Mouse (Mus musculus) frontal cortex, adult (tissue): ENCODE results near the gene Shtn1.

Experiments used
- ATAC-seq: cut with Nextera tagmentation; 2 replicates; pipeline ENCODE4 v1.9.2; 2017; ENCODE audit warnings: mild to moderate bottlenecking, moderate library complexity, mixed read lengths; ENCODE audit not compliant: low TSS enrichment

Gene Shtn1

GRCm38 (mm10) chr19:58968731-58969506 lies 107.0 kb downstream of the Shtn1 start:
- no peak for ATAC-seq

- no peak for ATAC-seq
These were observed 112.9 kb downstream of the Shtn1 start for GRCm38 (mm10) chr19:58963011-58963410.

- ATAC-seq: no peak
These were observed 121.1 kb downstream of the Shtn1 start for GRCm38 (mm10) chr19:58954779-58955178.

- no peak for ATAC-seq
These were observed 123.7 kb downstream of the Shtn1 start for GRCm38 (mm10) chr19:58952236-58952635.

GRCm38 (mm10) chr19:58951521-58951920 lies 124.4 kb downstream of the Shtn1 start:
- ATAC-seq: no peak

- ATAC-seq: no peak
These were observed 129.9 kb downstream of the Shtn1 start for GRCm38 (mm10) chr19:58945959-58946358.

- ATAC-seq: peak; percentile 86
These were observed 132.8 kb downstream of the Shtn1 start, which contains the start of the genes Eno4 and Hspa12a for GRCm38 (mm10) chr19:58942841-58943828. TSS of gene Eno4 (plus strand) at chr19:58943425. TSS of gene Hspa12a (minus strand) at chr19:58943654.

- ATAC-seq: no peak
These were observed 142.8 kb downstream of the Shtn1 start for GRCm38 (mm10) chr19:58933062-58933461.

- no peak for ATAC-seq
These were observed 144.7 kb downstream of the Shtn1 start for GRCm38 (mm10) chr19:58931081-58931800.
